Mouse (Mus musculus) stomach, embryonic 14.5 days (tissue): Measurements from ENCODE around the gene Fev. TPM values are rescaled to one million over a fixed set of nuclear protein-coding genes. Genes with fewer than 3 reads are reported as not detected.

Experiments used
- ATAC-seq: fragments of 200-750 bp; cut with Nextera tagmentation; 2 replicates; pipeline ENCODE4 v1.8.0; 2017; ENCODE audit warnings: low read depth, moderate TSS enrichment; ENCODE audit not compliant: insufficient number of reproducible peaks, insufficient read depth, low FRiP score
- H3K27ac ChIP-seq: fragments of 300-500 bp; sonication (generic); 2 replicates; pipeline ENCODE4 v1.5.1; 2014; ENCODE audit warnings: mild to moderate bottlenecking, low read length, moderate library complexity, mixed read lengths
- H3K27me3 ChIP-seq: fragments of 300-500 bp; sonication (generic); 2 replicates; pipeline ENCODE4 v1.6.1; 2014; ENCODE audit warnings: low read length, control low read depth, mixed read lengths; ENCODE audit not compliant: control insufficient read depth, insufficient read depth
- H3K36me3 ChIP-seq: fragments of 300-500 bp; sonication (generic); 2 replicates; pipeline ENCODE4 v1.6.1; 2014; ENCODE audit warnings: mild to moderate bottlenecking, control low read depth, low read length, moderate library complexity, mixed read lengths; ENCODE audit not compliant: control insufficient read depth, insufficient read depth
- H3K4me1 ChIP-seq: fragments of 300-500 bp; sonication (generic); 2 replicates; pipeline ENCODE4 v1.6.1; 2014; ENCODE audit warnings: low read length, control low read depth, mixed read lengths; ENCODE audit not compliant: control insufficient read depth, insufficient read depth
- H3K4me2 ChIP-seq: fragments of 300-500 bp; sonication (generic); replicated peaks from 2 replicates; pipeline ENCODE4 v1.6.1; 2014; ENCODE audit warnings: low read depth, low read length, control low read depth
- H3K4me3 ChIP-seq: fragments of 300-500 bp; sonication (generic); 2 replicates; pipeline ENCODE4 v1.5.1; 2014; ENCODE audit warnings: low read depth, low read length, control low read depth
- H3K9ac ChIP-seq: fragments of 300-500 bp; sonication (generic); replicated peaks from 2 replicates; pipeline ENCODE4 v1.6.1; 2014; ENCODE audit warnings: low read depth, mild to moderate bottlenecking, control low read depth, low read length, moderate library complexity, mixed read lengths
- H3K9me3 ChIP-seq: fragments of 300-500 bp; sonication (generic); 2 replicates; pipeline ENCODE4 v1.6.1; 2016; ENCODE audit warnings: low read depth, low read length, control low read depth; ENCODE audit not compliant: control insufficient read depth
- WGBS: fragments of 180-500 bp; shearing (Covaris S2); extraction: QIAGEN DNeasy Blood & Tissue Kit; methylation state at CpG from one replicate; pipeline ENCODE4 v1.1.7; 2014; 5-methylcytosine and 5-hydroxymethylcytosine counted together
- polyA plus RNA-seq: library from polyadenylated mRNA; unstranded; fragments of >200 nt; fragmentation: Nextera tagmentation; extraction: Ambion mirVana; gene quantifications from 2 replicates; pipeline ENCODE4 v1.2.1, GENCODE M21; 2014

Gene Fev
- polyA plus RNA-seq, 1 experiment from 2014 or later, result not detected

DNA sequence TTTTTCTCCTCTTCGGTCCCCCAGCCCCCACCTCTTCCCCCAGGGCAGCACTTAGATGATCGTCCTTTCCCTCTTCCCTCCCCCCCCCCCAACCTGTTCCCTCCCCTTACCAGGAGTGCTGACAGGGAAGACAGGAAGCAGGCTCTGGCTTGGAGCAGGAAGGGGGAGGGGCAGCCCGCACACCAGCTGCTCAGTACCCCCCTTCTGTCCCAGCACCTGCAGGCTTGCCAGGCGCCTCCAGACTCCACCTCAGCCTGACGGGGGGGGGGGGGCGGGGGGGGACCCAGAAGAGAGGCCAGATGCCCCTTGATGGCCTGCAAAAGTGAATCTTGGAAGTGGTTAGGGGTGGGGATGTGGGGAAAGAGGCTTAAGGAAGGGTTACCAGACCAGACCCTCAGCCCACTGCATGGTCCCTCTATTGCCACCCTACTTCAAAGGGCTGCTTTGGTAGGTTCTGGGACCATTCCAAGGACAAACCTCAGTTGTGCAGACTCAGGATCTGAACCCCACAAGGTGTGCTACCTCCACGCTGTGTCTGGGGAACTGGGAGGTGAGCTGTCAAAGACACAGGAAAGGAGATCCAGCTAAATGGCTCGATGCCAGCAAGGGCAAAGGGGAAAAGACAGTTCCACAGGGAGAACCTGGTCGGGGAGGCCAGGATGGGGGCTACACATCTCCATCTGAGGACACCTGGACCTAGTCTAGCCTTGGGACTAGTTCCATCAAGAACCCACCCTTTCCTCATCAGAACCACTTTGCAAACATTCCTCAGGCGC, 13.6 kb upstream of the Fev start:
- Histone ChIP-seq H3K4me3 (no peak overlapping the region), H3K27ac (no peak overlapping the region; the same call in 1 of the 2 replicates), H3K9ac (no peak overlapping the region), H3K4me2 (no peak overlapping the region), H3K9me3 (no peaks in the 10 kb centered on the region), H3K4me1 (no peaks in the 10 kb centered on the region), H3K36me3 (no peaks in the 10 kb centered on the region), H3K27me3 (peaks cover 19% of the 10 kb centered on the region)
- no peak for ATAC-seq
- 7% methylated on average over 7 of the region's 10 CpGs for WGBS

DNA sequence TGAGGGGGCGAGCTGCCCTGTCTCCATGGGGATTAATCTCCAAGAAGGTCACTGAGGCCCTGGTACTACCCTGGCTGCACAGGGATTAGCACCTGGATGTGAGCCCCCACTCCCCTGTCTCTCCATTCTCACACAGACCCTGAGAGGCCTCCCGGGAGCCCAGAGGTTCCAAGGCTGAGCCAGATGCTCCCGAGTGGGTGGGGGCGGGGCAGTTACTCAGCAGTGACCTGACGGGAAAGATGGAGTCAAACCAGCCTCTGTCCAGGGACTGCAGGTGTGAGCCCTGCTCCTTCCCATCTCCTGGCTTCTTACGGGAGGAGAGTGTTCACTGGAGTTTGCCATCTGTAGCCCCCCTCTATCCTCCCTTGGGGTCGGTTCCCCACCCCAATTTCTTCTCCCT, 12.8 kb upstream of the Fev start:
- H3K9ac ChIP-seq, result no peak overlapping the region
- H3K4me3 ChIP-seq, result no peak overlapping the region
- H3K36me3 ChIP-seq, result no peaks in the 10 kb centered on the region
- H3K4me1 ChIP-seq, result no peaks in the 10 kb centered on the region
- H3K27me3 ChIP-seq, result peaks cover 26% of the 10 kb centered on the region
- no peak overlapping the region for H3K4me2 ChIP-seq
- no peak for ATAC-seq
- no peaks in the 10 kb centered on the region for H3K9me3 ChIP-seq
- H3K27ac ChIP-seq, result no peak overlapping the region
- 6% methylated on average over 7 of the region's 7 CpGs for WGBS

DNA sequence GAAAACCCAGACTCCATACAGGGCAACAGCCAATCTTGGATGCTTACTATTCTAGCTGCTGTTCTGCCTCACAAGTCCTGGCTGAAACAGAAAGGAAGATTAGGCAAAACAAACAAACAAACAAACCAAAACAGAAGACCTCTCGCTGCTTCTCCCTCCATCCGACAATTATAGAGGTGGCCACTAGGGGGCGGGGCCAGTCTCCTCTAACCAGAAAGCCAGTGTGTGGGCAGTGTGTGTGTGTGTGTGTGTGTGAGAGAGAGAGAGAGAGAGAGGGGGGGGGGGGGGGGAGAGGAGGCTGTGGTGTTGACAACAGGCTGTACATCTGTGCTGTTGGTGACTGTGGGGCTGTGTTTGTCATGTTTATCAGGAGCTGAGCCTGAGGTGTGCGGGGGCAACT, 9.7 kb upstream of the Fev start:
- ATAC-seq, result no peak
- WGBS, result 11% methylated on average over 4 of the region's 4 CpGs
- H3K4me1 ChIP-seq, result no peaks in the 10 kb centered on the region
- no peak overlapping the region for H3K9ac ChIP-seq
- H3K9me3 ChIP-seq, result no peaks in the 10 kb centered on the region
- no peak overlapping the region for H3K27ac ChIP-seq
- no peak overlapping the region for H3K4me3 ChIP-seq
- no peak overlapping the region for H3K4me2 ChIP-seq
- H3K36me3 ChIP-seq, result no peaks in the 10 kb centered on the region
- peaks cover 51% of the 10 kb centered on the region for H3K27me3 ChIP-seq

DNA sequence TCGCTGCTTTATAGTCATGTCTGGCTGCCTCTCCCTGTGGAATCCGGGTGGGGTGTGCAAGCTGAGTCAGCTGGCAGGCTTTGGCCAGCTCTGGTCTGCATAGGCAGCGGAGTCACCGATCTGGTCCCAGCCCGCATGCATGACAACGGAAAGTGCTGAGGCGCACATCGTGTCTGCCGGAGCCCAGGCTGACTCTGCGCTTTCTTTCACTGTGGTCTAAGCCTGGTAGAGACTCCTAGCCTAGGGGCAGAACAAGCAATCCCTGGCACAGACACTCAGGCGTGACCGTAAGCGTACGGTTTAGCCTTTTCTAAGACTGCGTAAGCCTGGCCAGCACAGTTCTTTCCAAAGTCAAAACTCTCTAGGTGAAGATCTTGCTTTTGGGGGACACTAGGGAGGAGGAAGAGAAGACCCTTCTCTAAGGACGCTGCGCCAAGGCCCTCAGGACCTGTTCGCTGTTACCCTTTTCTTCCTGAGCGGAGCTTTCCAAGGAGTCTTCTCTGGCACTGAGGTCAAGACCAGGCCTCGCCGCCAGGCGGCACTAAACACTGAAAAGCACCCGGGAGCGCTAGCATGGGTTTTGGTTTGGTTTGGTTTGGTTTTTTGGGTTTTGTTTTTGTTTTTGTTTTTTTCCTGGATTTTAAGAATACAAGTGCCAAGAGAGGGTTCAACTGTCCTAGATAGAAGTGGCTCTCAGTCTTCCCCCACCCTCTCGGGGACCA, 8.1 kb upstream of the Fev start, which contains the start of gene Cryba2:
TSS of gene Cryba2 (minus strand) at position 10 of the 722 bp plus-strand sequence.
- Histone ChIP-seq H3K4me3 (no peak within 1 kb of the TSS), H3K36me3 (no peaks in the 10 kb centered on the region), H3K9me3 (no peaks in the 10 kb centered on the region), H3K27me3 (peaks cover 56% of the 10 kb centered on the region), H3K4me1 (no peaks in the 10 kb centered on the region), H3K9ac (no peak within 1 kb of the TSS), H3K27ac (no peak within 1 kb of the TSS), H3K4me2 (0 out of 2 replicates have a peak within 1 kb of the TSS, but pooled peaks have one; percentile 7)
- ATAC-seq, result no peak
- WGBS, result 6% methylated on average over 25 of the region's 25 CpGs

DNA sequence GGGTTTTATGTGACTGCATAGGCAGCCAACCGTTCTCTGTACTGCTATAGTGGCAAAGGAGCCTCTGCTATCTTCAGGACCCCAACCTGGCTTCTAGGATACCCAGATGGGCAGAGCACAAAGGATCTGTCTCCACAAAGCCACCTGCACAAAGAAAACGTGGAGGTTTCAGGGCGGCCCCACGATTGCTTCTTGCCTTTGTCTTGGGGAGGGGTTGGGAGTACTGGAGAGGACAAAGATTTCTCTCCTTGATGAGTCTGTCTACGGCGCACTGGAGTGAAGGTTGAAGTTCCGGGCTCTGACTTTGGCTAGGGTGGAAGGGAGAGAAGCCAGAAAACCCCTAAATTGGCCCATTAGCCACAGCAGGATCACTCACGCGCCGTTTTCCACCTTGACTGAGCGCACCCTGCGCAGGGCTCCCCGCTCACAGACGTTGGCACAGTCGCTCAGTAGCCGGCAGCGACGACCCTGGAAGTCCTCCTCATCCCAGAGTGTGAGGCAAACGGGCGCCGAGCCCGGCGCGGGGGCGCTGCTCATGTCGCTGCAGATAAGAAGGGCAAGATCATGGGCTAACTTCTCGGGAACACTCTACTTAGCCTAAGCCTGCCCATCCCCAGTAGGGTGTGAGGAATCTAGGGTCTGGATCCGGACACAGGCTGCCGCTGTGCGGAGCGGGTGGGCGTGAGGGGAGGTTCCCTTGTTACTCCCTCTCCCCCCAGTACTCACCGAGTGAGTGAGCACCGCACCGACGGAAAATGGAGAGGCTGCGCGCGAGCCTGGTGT, 7.3 kb upstream of the Fev start:
- Histone ChIP-seq H3K9me3 (no peaks in the 10 kb centered on the region), H3K27ac (no peak overlapping the region), H3K4me3 (no peak overlapping the region), H3K27me3 (peaks cover 53% of the 10 kb centered on the region), H3K36me3 (no peaks in the 10 kb centered on the region), H3K4me1 (no peaks in the 10 kb centered on the region), H3K9ac (no peak overlapping the region), H3K4me2 (no peak overlapping the region)
- WGBS, result 3% methylated on average over 39 of the region's 39 CpGs
- ATAC-seq, result no peak

DNA sequence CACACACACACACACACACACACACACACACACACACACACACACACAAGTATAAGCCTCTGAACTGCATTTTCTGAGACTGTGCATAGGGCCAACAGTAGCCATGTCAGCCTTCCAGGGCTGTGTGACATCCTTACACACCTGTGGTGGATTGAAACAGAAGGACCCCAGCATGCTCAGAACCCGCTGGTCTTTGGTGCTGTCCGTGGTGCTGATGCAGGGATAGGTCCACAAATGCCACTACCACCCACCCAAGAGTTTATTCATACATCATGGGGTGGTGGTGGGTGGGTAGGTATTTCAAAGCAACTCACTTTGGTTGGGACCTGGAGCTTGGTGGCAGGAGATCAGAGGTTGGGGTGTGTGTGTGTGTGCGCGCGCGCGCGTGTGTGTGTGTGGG, 6.3 kb upstream of the Fev start:
- no peak overlapping the region for H3K4me2 ChIP-seq
- H3K36me3 ChIP-seq, result no peaks in the 10 kb centered on the region
- H3K9ac ChIP-seq, result no peak overlapping the region
- no peaks in the 10 kb centered on the region for H3K9me3 ChIP-seq
- no peak overlapping the region for H3K27ac ChIP-seq
- no peaks in the 10 kb centered on the region for H3K4me1 ChIP-seq
- H3K4me3 ChIP-seq, result no peak overlapping the region
- ATAC-seq, result no peak
- WGBS, result under 1% methylated on average over 8 of the region's 8 CpGs
- H3K27me3 ChIP-seq, result peaks cover 62% of the 10 kb centered on the region

DNA sequence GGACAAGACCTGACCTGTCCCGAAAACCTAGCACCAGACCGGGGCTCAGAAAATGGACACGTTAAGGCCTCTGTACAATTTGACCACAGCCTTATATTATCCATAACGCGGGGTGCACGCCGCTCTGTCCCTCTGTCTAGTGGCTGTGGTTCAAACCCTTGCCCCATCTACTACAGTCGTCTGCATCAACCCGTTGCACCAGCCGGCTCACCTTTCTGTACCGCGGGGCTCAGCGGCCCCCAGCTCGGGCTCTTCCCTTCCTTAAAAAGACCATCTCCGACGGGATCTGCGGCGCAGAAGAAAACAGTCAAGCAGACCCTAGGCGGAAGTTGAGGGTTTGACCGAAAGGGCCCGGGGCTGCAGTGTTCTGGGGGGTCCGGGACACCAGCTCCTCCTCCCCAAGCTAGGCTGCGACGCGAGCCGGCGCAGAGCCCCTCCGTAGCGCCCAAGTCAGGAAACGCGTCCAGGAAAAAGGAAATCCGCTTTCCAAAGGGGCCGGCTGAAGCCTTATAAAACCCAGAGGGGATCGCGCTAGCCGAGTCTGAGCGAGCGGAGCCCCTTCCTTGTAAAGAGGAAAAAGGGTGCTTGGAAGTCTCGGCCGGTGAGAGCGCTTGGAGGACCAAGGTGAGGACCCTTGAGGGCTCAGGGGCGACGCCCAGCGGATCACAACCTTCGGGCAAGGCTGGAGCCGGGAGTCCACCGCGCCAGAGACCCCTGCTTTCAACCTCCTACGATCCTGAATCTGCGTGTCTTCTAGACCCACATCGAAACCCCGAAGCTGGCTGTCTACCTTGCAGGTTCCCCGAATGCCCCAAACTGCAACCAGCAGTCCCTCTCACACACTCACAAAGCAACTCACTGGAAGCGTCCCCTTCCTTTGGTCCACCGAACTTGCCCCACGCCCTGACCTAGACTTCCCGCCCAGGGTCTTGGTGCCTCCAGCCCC, 750 bp downstream of the Fev start:
- no peak overlapping the region for H3K9ac ChIP-seq
- H3K27ac ChIP-seq, result no peak overlapping the region
- no peaks in the 10 kb centered on the region for H3K36me3 ChIP-seq
- 1% methylated on average over 57 of the region's 57 CpGs for WGBS
- ATAC-seq, result no peak
- peaks cover 15% of the 10 kb centered on the region for H3K4me1 ChIP-seq
- H3K9me3 ChIP-seq, result no peaks in the 10 kb centered on the region
- H3K4me3 ChIP-seq, result peak overlapping the region; percentile 20
- peak overlapping the region; percentile 37 for H3K4me2 ChIP-seq
- peaks cover 67% of the 10 kb centered on the region for H3K27me3 ChIP-seq
